Mouse (Mus musculus) spleen, adult 12 weeks (tissue): ENCODE data around the gene Acss2.
A peak's percentile ranks its signal among the peaks of the same experiment; 100 is the strongest.

Experiments used
- DNase-seq: peaks from one replicate; pipeline ENCODE4 v3.0.0; 2022; ENCODE audit warnings: low spot score

Gene Acss2

GRCm38 (mm10) chr2:155517455-155518423 lies at the start of gene Acss2, which contains the start of gene Ggt7:
TSS of gene Acss2 (plus strand) at chr2:155517948.
TSS of gene Ggt7 (minus strand) at chr2:155518237.
- peak; percentile 98 for DNase-seq

- DNase-seq = peak; percentile 9
These were observed 44.8 kb upstream of the Acss2 start for GRCm38 (mm10) chr2:155472671-155473569.

DNA sequence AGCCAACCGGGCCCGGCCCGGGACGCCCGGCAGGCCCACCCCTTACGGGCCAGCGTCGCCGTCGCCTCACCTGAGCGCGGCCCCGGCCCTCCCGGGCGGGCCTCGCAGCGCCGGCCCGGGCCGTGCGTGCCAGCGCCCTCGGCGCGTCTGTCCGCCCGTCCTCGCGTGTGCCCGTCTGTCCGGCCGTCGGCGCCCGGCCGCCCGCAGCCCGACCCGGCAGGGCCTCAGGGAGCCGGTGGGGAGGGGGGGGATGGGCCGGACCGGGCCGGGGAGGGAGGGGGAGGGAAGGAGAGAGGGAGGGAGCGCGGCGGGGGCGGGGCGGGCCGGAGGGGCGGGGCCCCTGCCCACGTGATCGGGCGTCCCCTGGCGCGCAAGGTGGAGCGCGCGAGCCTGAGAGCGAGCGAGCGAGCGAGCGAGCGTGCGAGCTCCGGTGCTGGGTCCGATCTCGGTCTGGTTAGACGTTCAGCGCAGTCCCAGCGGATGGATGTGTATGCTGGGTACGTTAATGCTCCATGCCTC lies 44.1 kb upstream of the Acss2 start, which contains the start of gene Ncoa6:
Gene Ncoa6 (minus strand): TSS at position 325 of the 519 bp plus-strand sequence.
- DNase-seq = peak; percentile 56

- DNase-seq = peak; percentile 47
These were observed 35.7 kb upstream of the Acss2 start for GRCm38 (mm10) chr2:155482021-155482420.

GRCm38 (mm10) chr2:155490998-155491397 lies 26.8 kb upstream of the Acss2 start:
- DNase-seq = no peak

GRCm38 (mm10) chr2:155502596-155502995 lies 15.2 kb upstream of the Acss2 start:
- DNase-seq = no peak

DNA sequence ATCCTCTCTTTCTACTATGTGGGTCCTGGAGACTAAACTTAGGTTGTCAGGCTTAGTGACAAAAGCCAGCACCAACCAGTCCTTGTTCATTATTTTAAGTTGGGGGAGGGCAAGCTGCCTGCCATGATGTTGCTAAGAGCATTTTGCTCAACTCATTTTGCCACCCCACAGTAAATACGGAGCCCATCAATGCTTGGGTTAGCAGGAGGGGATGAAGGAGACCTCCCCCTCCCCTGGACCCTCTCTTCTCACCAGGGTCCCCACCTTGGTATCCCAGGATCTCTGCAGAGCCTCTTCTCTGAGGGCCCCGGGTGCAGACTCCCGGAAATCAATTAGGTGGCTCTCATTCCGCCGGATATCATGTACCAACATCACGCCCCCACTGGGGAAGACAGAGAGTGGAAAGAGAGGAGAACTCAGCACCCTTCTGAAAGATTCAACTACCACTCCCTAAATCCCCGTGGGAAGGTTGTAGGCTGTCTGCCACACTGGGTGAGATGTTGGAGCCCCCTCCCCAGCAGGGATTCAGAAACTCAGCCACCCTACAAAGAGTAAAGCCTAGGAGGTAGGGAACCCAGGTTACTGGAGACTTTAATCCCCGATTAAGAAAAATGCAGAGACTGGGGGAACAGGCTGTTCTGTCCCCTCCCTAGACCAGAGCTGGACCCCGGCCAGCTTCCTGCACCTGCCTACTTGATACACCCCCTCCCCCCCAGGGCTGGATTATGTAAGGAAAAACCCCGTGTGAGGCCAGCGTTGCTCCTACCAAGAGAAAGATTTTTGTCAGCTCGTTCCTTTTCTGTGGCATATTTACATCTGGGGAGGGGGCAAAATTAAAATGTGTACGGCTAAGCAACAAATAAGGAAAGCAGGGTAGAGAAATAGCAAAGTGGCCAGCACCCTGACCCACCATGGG lies 13.1 kb upstream of the Acss2 start:
- DNase-seq = no peak

GRCm38 (mm10) chr2:155505811-155506210 lies 11.9 kb upstream of the Acss2 start:
- no peak for DNase-seq

DNA sequence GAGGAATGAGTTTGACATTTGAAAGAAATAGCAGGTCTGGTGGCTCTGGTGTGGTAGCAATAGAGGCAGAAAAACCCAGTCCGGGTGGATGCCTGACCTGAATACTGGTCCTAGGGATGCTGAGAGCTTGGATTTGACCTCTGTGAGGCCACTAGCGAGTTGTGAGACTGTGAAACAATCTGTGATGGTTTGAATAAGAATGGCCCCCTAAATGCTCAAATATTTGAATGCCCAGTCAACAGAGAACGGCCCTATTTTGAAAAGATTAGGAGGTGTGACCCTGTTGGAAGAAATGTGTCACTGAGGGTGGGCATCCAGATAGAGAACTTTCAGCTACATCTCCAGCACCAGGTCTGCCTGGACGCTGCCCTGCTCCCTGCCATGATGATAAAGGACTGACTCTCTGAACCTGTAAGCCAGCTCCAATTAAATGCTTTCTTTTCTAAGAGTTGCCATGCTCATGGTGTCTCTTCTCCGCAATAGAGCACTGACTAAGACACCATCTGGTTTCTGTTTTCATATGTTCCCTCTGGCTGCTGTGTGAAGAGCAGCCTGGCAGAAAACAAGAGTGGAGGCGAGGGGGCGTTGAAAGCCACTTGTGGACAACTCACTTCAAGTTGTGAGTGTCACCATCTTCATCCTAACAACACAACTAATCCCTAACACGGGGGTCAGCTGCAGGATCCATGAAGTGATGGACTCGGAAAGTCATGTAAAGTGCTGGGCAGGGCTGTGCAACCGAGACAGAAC lies 9.9 kb upstream of the Acss2 start:
- DNase-seq = no peak

- peak; percentile 33 for DNase-seq
These were observed 5.3 kb upstream of the Acss2 start for GRCm38 (mm10) chr2:155512479-155512878.

GRCm38 (mm10) chr2:155513543-155513942 lies 4.2 kb upstream of the Acss2 start:
- no peak for DNase-seq

DNA sequence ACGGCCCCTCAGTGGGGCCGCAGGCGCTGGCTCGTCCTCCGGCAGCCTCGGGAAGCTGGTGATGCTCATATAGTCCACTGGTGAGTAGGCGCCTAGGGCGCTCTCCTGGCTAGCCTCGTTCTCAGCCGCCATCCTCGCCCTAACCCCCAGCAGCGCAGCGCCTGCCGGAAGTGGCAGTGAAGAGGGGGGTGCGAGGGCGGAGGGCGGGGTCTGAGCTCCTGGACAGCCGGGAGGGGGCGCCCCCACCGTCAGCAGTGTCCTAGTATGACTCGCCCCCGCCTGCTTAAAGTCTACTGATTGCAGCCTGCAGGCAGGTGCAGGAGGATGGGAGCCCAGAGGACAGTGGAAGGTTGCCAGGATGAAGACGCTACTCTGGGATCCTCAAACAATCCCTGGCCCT lies 3.1 kb upstream of the Acss2 start:
- DNase-seq = peak; percentile 38

DNA sequence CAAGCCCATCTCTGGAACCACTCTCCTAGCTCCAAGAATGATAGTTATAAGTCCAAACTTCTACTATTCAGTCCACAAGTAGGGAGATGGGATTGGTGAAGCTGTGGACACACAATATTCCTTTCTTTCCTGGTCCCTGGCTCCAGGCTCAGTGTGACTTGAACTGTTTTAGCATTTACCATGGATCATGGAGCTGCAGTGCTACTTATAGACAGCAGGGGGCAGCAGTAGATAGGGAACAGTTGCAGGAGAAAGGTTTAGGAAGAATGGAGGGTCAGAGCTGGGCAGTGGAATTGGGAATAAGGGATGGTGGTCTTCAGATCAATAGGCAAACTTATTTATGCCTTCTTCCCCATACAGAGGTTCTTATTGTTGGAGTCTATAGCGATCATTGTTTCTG lies 1.8 kb upstream of the Acss2 start:
- no peak for DNase-seq

DNA sequence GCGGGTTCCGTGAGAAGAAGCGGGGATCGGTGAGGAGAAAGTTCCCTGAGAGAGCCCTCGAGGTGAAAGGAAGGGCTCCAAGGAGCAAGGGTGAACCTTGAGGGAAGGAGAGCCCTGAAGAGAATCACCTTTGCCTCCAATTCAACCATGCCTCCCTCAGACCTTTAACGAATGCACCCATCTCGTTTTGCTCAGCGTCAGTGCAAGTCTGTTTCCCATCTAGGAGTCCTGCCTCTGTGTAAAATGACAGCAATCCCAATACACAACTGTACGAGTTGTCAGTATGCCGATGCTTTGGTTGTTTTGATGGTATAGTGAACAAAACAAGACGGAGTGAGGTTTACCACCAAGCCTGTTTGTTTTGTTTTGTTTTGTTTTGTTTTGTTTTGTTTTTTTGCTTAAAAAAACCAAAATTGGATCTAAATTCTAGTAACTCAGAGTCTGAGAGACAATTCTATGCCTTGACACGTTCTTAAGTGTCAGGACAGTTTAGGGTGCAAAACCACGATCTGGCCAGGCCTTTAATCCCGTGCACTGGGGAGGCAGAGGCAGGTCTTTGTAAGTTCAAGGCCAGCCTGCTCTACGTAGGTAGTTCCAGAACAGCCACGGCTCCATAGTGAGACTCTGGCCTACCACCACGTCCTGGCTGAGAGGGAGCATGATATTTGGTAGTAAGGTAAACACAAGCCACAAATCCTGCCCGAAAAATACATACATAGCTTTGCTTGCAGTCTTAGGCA lies 953 bp downstream of the Acss2 start:
- no peak for DNase-seq

GRCm38 (mm10) chr2:155523706-155524105 lies 6.0 kb downstream of the Acss2 start:
- no peak for DNase-seq

GRCm38 (mm10) chr2:155524378-155524777 lies 6.6 kb downstream of the Acss2 start:
- no peak for DNase-seq

GRCm38 (mm10) chr2:155527367-155527766 lies 9.6 kb downstream of the Acss2 start:
- DNase-seq = no peak

- DNase-seq = no peak
These were observed 18.5 kb downstream of the Acss2 start for GRCm38 (mm10) chr2:155536292-155536691.

GRCm38 (mm10) chr2:155537761-155538462 lies 20.2 kb downstream of the Acss2 start:
- DNase-seq = no peak
